Mouse (Mus musculus): Measurements from ENCODE around the gene Slx4ip. TPM values are rescaled to one million over a fixed set of nuclear protein-coding genes. Genes with fewer than 3 reads are reported as not detected.

The Slx4ip gene
- total RNA-seq, 2 experiments from 2014 or later, result 1.3 to 2.0 TPM

- DNase-seq, result no peak
- intact Hi-C loops (cut with DNase I), result no loop called here
Observed at GRCm38 (mm10) chr2:137094301-137094700, 203.3 kb downstream of the Slx4ip start.

- intact Hi-C loops (cut with DNase I), result no loop called here
- DNase-seq, result no peak
Observed at GRCm38 (mm10) chr2:137096981-137097460, 206.0 kb downstream of the Slx4ip start.

GRCm38 (mm10) chr2:137098269-137099035 lies 207.4 kb downstream of the Slx4ip start:
- DNase-seq, result no peak
- intact Hi-C loops (cut with DNase I), result no loop called here

GRCm38 (mm10) chr2:137099211-137099734 lies 208.3 kb downstream of the Slx4ip start:
- DNase-seq, result no peak
- intact Hi-C loops (cut with DNase I), result no loop called here

GRCm38 (mm10) chr2:137101074-137101473 lies 210.1 kb downstream of the Slx4ip start:
- DNase-seq, result peak; percentile 46 to 64
- intact Hi-C loops (cut with DNase I), result no loop called here

- DNase-seq, result no peak
- intact Hi-C loops (cut with DNase I), result no loop called here
Observed at GRCm38 (mm10) chr2:137107203-137107602, 216.2 kb downstream of the Slx4ip start.

GRCm38 (mm10) chr2:137107946-137108345 lies 216.9 kb downstream of the Slx4ip start:
- no peak for DNase-seq
- intact Hi-C loops (cut with DNase I), result no loop called here

GRCm38 (mm10) chr2:137109321-137110213 lies 218.5 kb downstream of the Slx4ip start:
- peak; percentile 40 to 46 for DNase-seq
- intact Hi-C loops (cut with DNase I), result loop anchor here (10.0 kb wide), 2 partner anchors 835 to 1165 kb away; no protein-coding TSS in a partner anchor

GRCm38 (mm10) chr2:137110214-137110898 lies 219.3 kb downstream of the Slx4ip start:
- intact Hi-C loops (cut with DNase I), result loop anchor here (10.0 kb wide), 2 partner anchors 834 to 1164 kb away; no protein-coding TSS in a partner anchor
- DNase-seq, result no peak

GRCm38 (mm10) chr2:137113288-137114061 lies 222.5 kb downstream of the Slx4ip start:
- no peak for DNase-seq
- intact Hi-C loops (cut with DNase I), result loop anchor here (1.0 to 10.0 kb wide), 4 partner anchors 101 to 1161 kb away; no protein-coding TSS in a partner anchor

- intact Hi-C loops (cut with DNase I), result loop anchor here (1.0 to 10.0 kb wide), 7 partner anchors 102 to 1160 kb away; partner anchors contain the start of genes AL731706.1, Mkks and Slx4ip
- DNase-seq, result peak; percentile 79 to 87
Observed at GRCm38 (mm10) chr2:137114248-137115096, 223.5 kb downstream of the Slx4ip start.

GRCm38 (mm10) chr2:137115241-137116024 lies 224.4 kb downstream of the Slx4ip start:
- DNase-seq, result peak; percentile 53 to 69
- intact Hi-C loops (cut with DNase I), result loop anchor here (1.0 to 10.0 kb wide), 8 partner anchors 117 to 1159 kb away; partner anchors contain the start of genes AL731706.1, Mkks and Slx4ip

GRCm38 (mm10) chr2:137116025-137116674 lies 225.1 kb downstream of the Slx4ip start, which contains the start of gene Jag1:
Jag1 (minus strand) TSS chr2:137116644.
- DNase-seq, result peak; percentile 60 to 67
- intact Hi-C loops (cut with DNase I), result loop anchor here (1.0 to 10.0 kb wide), 7 partner anchors 118 to 1159 kb away; partner anchors contain the start of genes AL731706.1, Mkks and Slx4ip

- intact Hi-C loops (cut with DNase I), result loop anchor here (1.0 to 10.0 kb wide), 8 partner anchors 118 to 1158 kb away; partner anchors contain the start of genes AL731706.1, Mkks and Slx4ip
- peak; percentile 94 to 95 for DNase-seq
Observed at GRCm38 (mm10) chr2:137116675-137117320, 225.8 kb downstream of the Slx4ip start.

- intact Hi-C loops (cut with DNase I), result loop anchor here (1.0 to 10.0 kb wide), 7 partner anchors 203 to 1157 kb away; partner anchors contain the start of genes AL731706.1, Mkks and Slx4ip
- DNase-seq, result peak; percentile 88 to 90
Observed at GRCm38 (mm10) chr2:137117321-137117690, 226.3 kb downstream of the Slx4ip start.
